Mouse (Mus musculus) midbrain, embryonic 11.5 days (tissue): Measurements from ENCODE around the gene Car12. TPM values are rescaled to one million over a fixed set of nuclear protein-coding genes. Genes with fewer than 3 reads are reported as not detected.

Experiments used
- ATAC-seq: fragments of 200-750 bp; cut with Nextera tagmentation; 2 replicates; pipeline ENCODE4 v1.8.0; 2017; ENCODE audit warnings: moderate TSS enrichment, moderate library complexity; ENCODE audit not compliant: low FRiP score
- DNase-seq: peaks from one replicate; pipeline ENCODE4 v3.0.0; 2015; ENCODE audit warnings: low spot score; ENCODE audit errors: missing footprints
- H3K27ac ChIP-seq: fragments of 300-500 bp; sonication (generic); 2 replicates; pipeline ENCODE4 v1.5.1; 2014; ENCODE audit warnings: low read depth, low read length
- H3K27me3 ChIP-seq: fragments of 300-500 bp; sonication (generic); 2 replicates; pipeline ENCODE4 v1.6.1; 2014; ENCODE audit warnings: mild to moderate bottlenecking, low read length, moderate library complexity, mixed read lengths; ENCODE audit not compliant: control insufficient read depth, insufficient read depth
- H3K36me3 ChIP-seq: fragments of 300-500 bp; sonication (generic); 2 replicates; pipeline ENCODE4 v1.6.1; 2014; ENCODE audit warnings: mild to moderate bottlenecking, low read length, moderate library complexity, mixed read lengths; ENCODE audit not compliant: control insufficient read depth, insufficient read depth
- H3K4me1 ChIP-seq: fragments of 300-500 bp; sonication (generic); 2 replicates; pipeline ENCODE4 v1.6.1; 2014; ENCODE audit warnings: low read length; ENCODE audit not compliant: control insufficient read depth, insufficient read depth
- H3K4me2 ChIP-seq: fragments of 300-500 bp; sonication (generic); 2 replicates; pipeline ENCODE4 v1.6.1; 2014; ENCODE audit warnings: mild to moderate bottlenecking, moderate library complexity
- H3K4me3 ChIP-seq: fragments of 300-500 bp; sonication (generic); 2 replicates; pipeline ENCODE4 v1.5.1; 2014; ENCODE audit warnings: low read depth, low read length
- H3K9ac ChIP-seq: fragments of 300-500 bp; sonication (generic); 2 replicates; pipeline ENCODE4 v1.6.1; 2014; ENCODE audit warnings: low read length
- H3K9me3 ChIP-seq: fragments of 300-500 bp; sonication (generic); 2 replicates; pipeline ENCODE4 v1.6.1; 2016; ENCODE audit warnings: low read length; ENCODE audit not compliant: control insufficient read depth
- WGBS: fragments of 180-500 bp; shearing (Covaris S2); extraction: QIAGEN DNeasy Blood & Tissue Kit; methylation state at CpG from one replicate; pipeline ENCODE4 v1.1.7; 2014; 5-methylcytosine and 5-hydroxymethylcytosine counted together
- polyA plus RNA-seq: library from polyadenylated mRNA; unstranded; fragments of >200 nt; fragmentation: Nextera tagmentation; extraction: Ambion mirVana; gene quantifications from 2 replicates; pipeline ENCODE4 v1.2.1, GENCODE M21; 2014

Gene Car12
- polyA plus RNA-seq, 1 experiment from 2014 or later, result 0.66 TPM

- ATAC-seq, result no peak
- H3K27me3 ChIP-seq, result no peaks in the 10 kb centered on the region
- no peaks in the 10 kb centered on the region for H3K4me1 ChIP-seq
- WGBS, result 80% methylated on average over 3 of the region's 3 CpGs
- no peaks in the 10 kb centered on the region for H3K9me3 ChIP-seq
- no peaks in the 10 kb centered on the region for H3K36me3 ChIP-seq
- no peak for DNase-seq
- H3K27ac ChIP-seq, result no peak overlapping the region
- H3K4me2 ChIP-seq, result no peak overlapping the region
- H3K9ac ChIP-seq, result no peak overlapping the region
- no peak overlapping the region for H3K4me3 ChIP-seq
Observed at GRCm38 (mm10) chr9:66736016-66736415, 22.5 kb downstream of the Car12 start.

GRCm38 (mm10) chr9:66736551-66736950, 23.1 kb downstream of the Car12 start:
- H3K27me3 ChIP-seq, result no peaks in the 10 kb centered on the region
- H3K9ac ChIP-seq, result no peak overlapping the region
- DNase-seq (no peak), ATAC-seq (no peak)
- no peak overlapping the region for H3K4me3 ChIP-seq
- H3K27ac ChIP-seq, result no peak overlapping the region
- no peak overlapping the region for H3K4me2 ChIP-seq
- H3K9me3 ChIP-seq, result no peaks in the 10 kb centered on the region
- no peaks in the 10 kb centered on the region for H3K36me3 ChIP-seq
- WGBS, result 87% methylated on average over 2 of the region's 2 CpGs
- H3K4me1 ChIP-seq, result no peaks in the 10 kb centered on the region

GRCm38 (mm10) chr9:66739516-66739915, 26.0 kb downstream of the Car12 start:
- Histone ChIP-seq H3K9ac (no peak overlapping the region), H3K36me3 (no peaks in the 10 kb centered on the region), H3K27me3 (no peaks in the 10 kb centered on the region), H3K4me3 (no peak overlapping the region), H3K9me3 (no peaks in the 10 kb centered on the region), H3K27ac (no peak overlapping the region), H3K4me2 (no peak overlapping the region), H3K4me1 (no peaks in the 10 kb centered on the region)
- DNase-seq (no peak), ATAC-seq (no peak)
- 90% methylated on average over 7 of the region's 7 CpGs for WGBS

GRCm38 (mm10) chr9:66744531-66744930, 31.0 kb downstream of the Car12 start:
- no peaks in the 10 kb centered on the region for H3K9me3 ChIP-seq
- no peak overlapping the region for H3K9ac ChIP-seq
- no peaks in the 10 kb centered on the region for H3K4me1 ChIP-seq
- ATAC-seq, result no peak
- WGBS, result 88% methylated on average over 2 of the region's 2 CpGs
- no peak overlapping the region for H3K27ac ChIP-seq
- no peak overlapping the region for H3K4me2 ChIP-seq
- H3K36me3 ChIP-seq, result no peaks in the 10 kb centered on the region
- H3K27me3 ChIP-seq, result no peaks in the 10 kb centered on the region
- DNase-seq, result no peak
- no peak overlapping the region for H3K4me3 ChIP-seq

- H3K9me3 ChIP-seq, result no peaks in the 10 kb centered on the region
- 89% methylated on average over 15 of the region's 15 CpGs for WGBS
- H3K4me3 ChIP-seq, result no peak overlapping the region
- no peak overlapping the region for H3K9ac ChIP-seq
- H3K27me3 ChIP-seq, result no peaks in the 10 kb centered on the region
- no peak overlapping the region for H3K4me2 ChIP-seq
- ATAC-seq, result no peak
- DNase-seq, result no peak
- H3K36me3 ChIP-seq, result no peaks in the 10 kb centered on the region
- H3K4me1 ChIP-seq, result no peaks in the 10 kb centered on the region
- H3K27ac ChIP-seq, result no peak overlapping the region
Observed at GRCm38 (mm10) chr9:66748390-66748789, 34.9 kb downstream of the Car12 start.

- Histone ChIP-seq H3K27me3 (no peaks in the 10 kb centered on the region), H3K9me3 (no peaks in the 10 kb centered on the region), H3K4me1 (no peaks in the 10 kb centered on the region), H3K4me2 (no peak overlapping the region), H3K36me3 (no peaks in the 10 kb centered on the region), H3K4me3 (no peak overlapping the region), H3K9ac (no peak overlapping the region), H3K27ac (no peak overlapping the region)
- no peak for ATAC-seq
- 85% methylated on average over 6 of the region's 6 CpGs for WGBS
- no peak for DNase-seq
Observed at GRCm38 (mm10) chr9:66752849-66753248, 39.4 kb downstream of the Car12 start.

- Histone ChIP-seq H3K4me1 (no peaks in the 10 kb centered on the region), H3K4me3 (no peak overlapping the region), H3K4me2 (no peak overlapping the region), H3K36me3 (no peaks in the 10 kb centered on the region), H3K9ac (no peak overlapping the region), H3K9me3 (no peaks in the 10 kb centered on the region), H3K27ac (no peak overlapping the region), H3K27me3 (no peaks in the 10 kb centered on the region)
- WGBS, result 70% methylated on average over 1 of the region's 1 CpGs
- DNase-seq, result no peak
- no peak for ATAC-seq
Observed at GRCm38 (mm10) chr9:66760991-66761390, 47.5 kb downstream of the Car12 start.

- no peak overlapping the region for H3K4me3 ChIP-seq
- DNase-seq (no peak), ATAC-seq (no peak)
- H3K9me3 ChIP-seq, result no peaks in the 10 kb centered on the region
- no peak overlapping the region for H3K27ac ChIP-seq
- no peak overlapping the region for H3K4me2 ChIP-seq
- no peaks in the 10 kb centered on the region for H3K36me3 ChIP-seq
- no peaks in the 10 kb centered on the region for H3K4me1 ChIP-seq
- H3K9ac ChIP-seq, result no peak overlapping the region
- WGBS, result 93% methylated on average over 1 of the region's 1 CpGs
- no peaks in the 10 kb centered on the region for H3K27me3 ChIP-seq
Observed at GRCm38 (mm10) chr9:66768721-66769120, 55.2 kb downstream of the Car12 start.

- DNase-seq (no peak), ATAC-seq (no peak)
- Histone ChIP-seq H3K27ac (no peak overlapping the region), H3K4me2 (no peak overlapping the region), H3K9me3 (no peaks in the 10 kb centered on the region), H3K27me3 (no peaks in the 10 kb centered on the region), H3K4me1 (no peaks in the 10 kb centered on the region), H3K9ac (no peak overlapping the region), H3K4me3 (no peak overlapping the region), H3K36me3 (no peaks in the 10 kb centered on the region)
- 91% methylated on average over 3 of the region's 3 CpGs for WGBS
Observed at GRCm38 (mm10) chr9:66769275-66769674, 55.8 kb downstream of the Car12 start.

GRCm38 (mm10) chr9:66770701-66771100, 57.2 kb downstream of the Car12 start:
- H3K27me3 ChIP-seq, result no peaks in the 10 kb centered on the region
- no peaks in the 10 kb centered on the region for H3K9me3 ChIP-seq
- no peak overlapping the region for H3K9ac ChIP-seq
- DNase-seq (no peak), ATAC-seq (no peak)
- H3K4me1 ChIP-seq, result no peaks in the 10 kb centered on the region
- no peak overlapping the region for H3K27ac ChIP-seq
- no peaks in the 10 kb centered on the region for H3K36me3 ChIP-seq
- H3K4me2 ChIP-seq, result no peak overlapping the region
- no peak overlapping the region for H3K4me3 ChIP-seq
